Mouse (Mus musculus) G1E (cell line): ENCODE data around the gene Amhr2.

Source experiments
- CTCF ChIP-seq: IDR thresholded peaks from 2 replicates; pipeline ENCODE4 v1.5.1; 2012; ENCODE audit warnings: low read depth, low read length, inconsistent platforms, mixed read lengths
- GATA1 ChIP-seq: IDR thresholded peaks from 2 replicates; pipeline ENCODE4 v1.6.1; 2012; ENCODE audit warnings: borderline replicate concordance, low read length, inconsistent platforms, mixed read lengths
- TAL1 ChIP-seq: conservative IDR thresholded peaks from 2 replicates; pipeline ENCODE4 v1.6.1; 2012; ENCODE audit warnings: low read depth, low read length, inconsistent platforms, mixed read lengths

GRCm38 (mm10) chr15:102474520-102474919, 29.4 kb downstream of the Amhr2 start:
- TF ChIP-seq CTCF (no peak), TAL1 (no peak), GATA1 (no peak)
